Mouse (Mus musculus): ENCODE measurements at regions not wholly inside any gene's neighbourhood (a gene's known extent, or its start where the extent isn't known, plus 50 kb on each side); places are given as distances from the start of the nearest gene placed in this dataset.

DNA sequence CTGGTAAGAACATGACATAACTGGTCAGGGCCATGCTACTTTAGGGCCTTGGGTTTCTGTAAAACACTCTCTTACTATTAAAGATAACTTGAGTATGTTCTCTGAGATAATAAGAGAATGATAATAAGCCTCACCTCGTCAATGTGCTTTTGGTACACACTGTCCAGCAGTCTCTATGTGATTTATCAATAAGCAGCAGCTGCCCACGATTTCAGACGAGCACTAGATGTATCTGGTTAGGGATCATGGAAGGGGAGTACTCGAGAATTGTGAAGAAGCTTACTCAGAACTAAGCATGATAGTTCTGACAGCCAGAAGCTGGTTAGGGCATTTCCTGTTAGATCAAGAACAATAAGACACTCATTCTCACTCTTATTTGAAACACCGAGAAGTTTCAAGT lies 53.8 kb downstream of the Neurod6 start:
- DNase-seq, result no peak

DNA sequence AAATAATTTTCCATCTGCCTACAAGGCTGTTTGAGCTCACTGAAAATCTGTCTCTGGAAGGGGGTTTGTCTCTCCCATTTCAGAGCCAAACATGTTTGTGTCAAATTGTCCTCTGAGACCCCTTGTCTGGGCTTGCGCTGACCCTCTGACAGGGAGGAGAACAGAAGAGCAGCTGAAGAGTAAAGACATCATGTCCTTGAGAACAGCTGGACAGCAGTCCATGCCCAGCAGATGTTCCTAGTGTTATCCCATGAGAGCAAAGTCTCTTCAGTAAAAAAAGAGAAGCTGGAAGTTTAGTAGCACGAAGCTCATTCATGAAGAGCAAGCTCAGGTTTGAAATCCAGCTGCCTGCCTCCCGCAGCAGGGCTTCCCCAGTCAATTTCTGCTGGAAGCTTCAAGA lies 60.7 kb downstream of the Neurod6 start:
- DNase-seq, result no peak

DNA sequence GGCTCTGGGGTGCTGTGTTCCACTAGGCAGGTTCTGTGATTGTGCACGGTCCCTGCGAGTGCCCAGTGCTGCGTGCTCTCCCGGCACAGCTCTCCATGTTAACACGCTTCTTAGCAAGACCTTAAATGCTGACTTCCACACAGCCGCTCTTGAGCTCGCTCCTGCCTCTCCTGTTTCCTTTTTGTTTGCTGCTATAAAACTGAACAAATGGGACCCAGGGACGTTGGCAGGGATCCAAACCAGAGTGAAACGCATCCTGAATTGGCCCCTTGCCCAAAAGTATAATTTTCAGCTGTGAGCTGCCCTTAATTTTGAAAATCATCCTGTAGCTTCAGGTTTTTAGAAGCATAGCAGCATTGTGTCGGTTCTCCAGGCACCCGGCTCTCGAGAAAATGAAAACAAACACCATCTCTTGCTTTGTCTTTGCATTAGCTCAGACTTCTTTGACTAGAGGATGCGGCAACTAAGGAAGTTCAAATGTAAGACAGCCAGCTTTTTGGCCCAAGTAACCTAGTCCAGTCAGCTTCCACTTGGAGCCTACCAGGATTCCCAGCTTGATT lies 63.1 kb downstream of the Neurod6 start:
- DNase-seq, result peak; percentile 46

DNA sequence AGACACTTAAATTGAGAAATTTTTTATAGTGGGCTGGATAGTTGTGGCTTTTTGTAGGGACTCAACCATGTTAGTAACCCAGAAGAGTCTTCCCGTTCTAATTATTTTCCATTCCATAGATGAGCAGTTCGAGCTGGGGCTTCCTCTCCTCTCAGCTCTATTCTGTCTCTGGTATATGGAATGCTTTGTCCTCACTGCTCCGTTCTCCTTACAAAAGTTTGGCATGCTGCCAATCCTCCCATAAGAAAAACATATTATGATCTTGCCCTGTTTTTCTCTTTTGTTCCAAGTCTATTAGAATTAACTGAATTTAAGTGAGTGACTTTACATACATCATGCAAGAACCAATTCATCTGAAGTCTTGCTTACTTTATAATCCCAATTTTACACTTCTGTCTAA lies 70.7 kb downstream of the Neurod6 start:
- DNase-seq, result peak; percentile 7

DNA sequence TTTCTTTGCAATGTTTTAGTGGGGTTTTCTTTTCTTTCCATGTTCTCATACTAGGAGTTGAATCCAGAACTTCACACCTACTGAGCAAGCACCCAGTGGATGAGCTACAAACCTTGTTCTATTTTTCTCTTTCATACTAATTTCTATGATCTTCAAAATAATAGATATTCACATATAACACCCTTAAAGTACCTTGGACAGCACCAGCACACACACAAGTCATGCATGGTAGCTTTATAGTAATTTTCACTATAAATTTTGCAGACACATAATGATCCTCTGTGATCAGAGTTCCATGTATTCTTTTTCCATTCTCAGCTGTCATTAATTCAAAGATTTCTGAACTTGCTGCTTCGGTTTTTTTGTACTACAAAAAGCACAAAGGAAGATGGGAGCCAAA lies 71.1 kb downstream of the Neurod6 start:
- peak; percentile 23 for DNase-seq

DNA sequence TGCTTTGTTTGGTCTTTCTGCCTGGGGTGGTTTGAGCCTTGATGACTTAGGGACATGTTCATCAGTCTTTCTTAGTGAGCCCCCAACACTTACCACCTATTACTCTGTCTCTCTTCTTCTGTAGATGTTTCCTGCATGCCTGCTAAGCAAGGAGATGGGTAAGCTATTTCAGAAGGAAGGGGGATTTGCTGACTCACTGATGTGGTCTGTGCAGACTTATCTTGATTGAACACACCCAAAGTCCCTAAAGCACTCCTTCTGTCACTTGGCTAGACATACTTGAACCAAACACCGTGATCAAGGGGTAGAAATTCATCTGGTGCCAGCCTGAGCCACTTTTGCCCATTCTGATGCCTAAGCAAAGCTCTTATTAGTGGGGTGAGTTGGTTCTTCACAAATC lies 72.0 kb downstream of the Neurod6 start:
- no peak for DNase-seq

DNA sequence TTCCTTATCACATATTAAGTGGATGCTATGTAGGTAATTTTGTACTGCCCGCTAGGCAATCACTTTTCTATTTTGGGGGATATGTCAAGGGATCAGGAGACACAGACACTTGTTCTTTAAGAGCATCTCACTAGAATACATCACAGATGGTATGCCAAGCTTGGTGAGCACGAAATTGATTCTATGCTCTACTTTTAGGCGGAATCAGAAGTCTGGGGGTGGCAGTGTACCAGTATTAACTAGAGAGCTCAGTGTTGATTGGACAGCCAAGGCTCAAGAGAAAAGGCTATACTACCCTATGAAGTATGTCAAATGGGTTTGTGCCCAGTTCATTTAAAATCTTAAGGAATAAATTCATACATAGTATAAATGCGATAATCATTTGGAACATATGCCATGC lies 84.0 kb downstream of the Neurod6 start:
- no peak for DNase-seq

DNA sequence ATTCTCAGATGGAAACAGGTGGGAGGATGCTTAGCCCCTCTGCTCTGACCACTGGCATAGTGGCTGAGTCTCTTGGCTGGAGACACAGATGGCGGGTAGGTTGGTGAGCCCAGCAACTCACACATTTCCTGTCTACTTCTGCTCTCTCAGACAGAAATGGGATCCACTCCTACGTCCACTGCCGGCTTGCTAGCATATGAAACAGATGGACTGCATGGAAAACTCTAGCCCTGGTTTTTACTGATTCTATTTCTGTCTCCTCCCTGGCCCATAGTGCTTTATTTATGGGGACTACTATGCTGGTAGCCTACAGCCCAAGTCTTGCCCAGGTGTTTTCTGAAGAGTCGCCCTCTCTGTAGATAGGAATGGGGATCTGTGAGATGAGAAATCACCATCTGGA lies 88.9 kb downstream of the Neurod6 start:
- DNase-seq, result no peak

DNA sequence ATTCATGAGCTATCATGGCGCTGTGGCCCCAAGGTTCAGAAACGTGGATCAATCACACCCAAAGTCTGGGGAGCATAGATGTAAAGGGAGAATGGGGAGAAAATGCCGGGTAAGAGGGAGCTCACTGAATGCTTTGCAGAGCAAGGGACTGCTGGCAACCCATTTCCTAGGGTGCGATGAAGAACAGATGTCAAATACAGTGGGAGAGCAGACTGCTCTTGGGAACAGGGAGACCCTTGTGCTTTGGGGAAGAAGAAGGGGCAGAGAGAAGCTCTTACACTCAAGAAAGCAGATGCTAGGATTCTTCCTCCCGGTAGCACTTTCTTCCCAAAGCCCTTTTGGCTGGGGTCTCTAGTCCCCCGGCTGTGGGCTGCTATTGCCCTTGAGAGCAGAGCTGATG lies 100.0 kb downstream of the Neurod6 start:
- no peak for DNase-seq

DNA sequence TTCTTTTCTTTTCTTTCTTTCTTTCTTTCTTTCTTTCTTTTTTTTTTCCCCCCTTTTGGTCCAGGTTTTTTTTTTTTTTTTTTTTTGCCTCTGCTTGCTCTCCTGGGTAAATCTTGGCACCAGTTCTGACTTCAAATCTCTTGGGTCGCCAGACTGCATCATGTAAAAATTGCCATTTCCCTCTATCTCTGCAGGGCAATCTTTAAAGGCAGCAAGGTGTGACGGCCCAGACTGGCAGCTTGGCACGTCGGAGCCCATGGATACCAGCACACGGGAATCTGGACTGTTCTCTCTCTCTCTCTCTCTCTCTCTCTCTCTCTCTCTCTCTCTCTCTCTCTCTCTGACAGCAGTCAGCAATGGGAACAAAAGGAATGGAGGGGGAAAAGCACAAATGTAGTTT lies 101.0 kb downstream of the Neurod6 start:
- DNase-seq, result no peak

DNA sequence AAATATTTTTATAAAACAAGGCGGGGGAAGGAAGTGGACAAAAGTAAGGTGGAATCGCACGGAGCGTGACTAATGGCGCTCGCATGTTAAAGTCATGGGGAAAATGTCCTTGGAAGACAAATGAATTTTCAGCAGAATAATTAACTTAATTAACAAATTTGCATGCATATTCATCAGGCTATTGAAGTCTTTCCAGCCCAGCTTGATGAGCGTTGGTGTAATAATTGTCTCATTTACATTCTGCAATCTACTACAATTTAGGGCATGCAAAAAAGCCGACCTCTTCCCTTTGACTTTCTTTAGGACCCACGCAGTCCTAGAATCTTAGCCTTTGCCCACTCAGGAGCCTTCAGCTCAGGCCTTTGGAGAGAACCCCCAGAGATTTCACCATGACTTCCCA lies 101.5 kb downstream of the Neurod6 start:
- DNase-seq, result no peak

DNA sequence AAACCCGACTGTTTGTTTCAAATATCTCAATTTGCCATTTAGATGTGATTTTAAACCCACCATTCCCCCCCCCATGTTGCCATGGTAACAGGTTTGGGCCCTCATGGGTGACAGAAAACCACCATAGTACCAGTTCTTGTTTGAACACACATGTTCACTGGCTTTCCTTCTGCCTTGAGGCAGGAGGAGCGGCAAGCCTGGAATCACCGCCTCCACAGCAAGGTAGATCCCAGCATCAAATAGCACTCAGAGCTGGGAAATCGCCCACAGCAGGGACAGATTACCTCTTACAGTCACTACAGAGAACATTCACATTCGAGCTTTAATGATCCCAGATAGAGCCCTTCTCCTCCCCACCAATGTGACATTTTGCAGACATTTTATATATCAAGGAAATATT lies 102.0 kb downstream of the Neurod6 start:
- DNase-seq, result peak; percentile 9

DNA sequence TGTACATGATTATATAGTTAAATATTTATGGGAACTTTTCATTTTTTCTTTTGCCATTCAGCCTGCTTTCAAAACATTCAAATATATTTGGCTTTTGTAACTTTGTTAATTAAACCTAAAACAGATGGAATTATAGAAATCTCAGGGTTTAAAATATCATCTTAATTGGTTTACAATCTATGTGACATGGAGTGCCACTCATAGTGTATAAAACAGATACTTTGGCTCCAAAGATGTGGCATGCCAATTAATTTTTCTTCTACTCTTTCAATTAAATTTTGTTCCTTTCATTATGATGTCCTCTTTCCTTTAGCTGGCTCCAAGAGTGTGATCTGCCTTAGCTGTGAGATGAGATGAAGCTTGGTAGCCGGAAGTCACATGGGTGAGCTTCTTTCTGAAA lies 103.0 kb downstream of the Neurod6 start:
- DNase-seq, result no peak

DNA sequence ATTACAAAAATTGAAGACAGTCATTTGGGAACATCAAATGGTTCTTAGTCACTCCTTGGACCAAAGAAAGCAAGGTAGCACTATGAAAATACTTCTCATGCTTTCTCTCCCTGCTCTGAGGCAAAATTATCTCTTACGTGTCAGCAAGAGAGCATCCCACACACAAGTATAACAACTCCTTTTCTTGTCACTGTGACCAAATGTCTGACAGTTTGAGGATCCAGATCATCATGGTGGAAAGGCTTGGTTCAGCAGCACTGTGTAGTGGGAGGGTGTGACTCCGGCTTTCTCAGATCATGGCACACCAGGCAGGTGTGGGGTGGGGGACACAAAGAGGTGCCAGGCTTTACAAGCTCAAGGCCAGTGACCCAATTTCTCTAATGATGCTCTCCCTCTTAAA lies 113.5 kb downstream of the Neurod6 start:
- no peak for DNase-seq

DNA sequence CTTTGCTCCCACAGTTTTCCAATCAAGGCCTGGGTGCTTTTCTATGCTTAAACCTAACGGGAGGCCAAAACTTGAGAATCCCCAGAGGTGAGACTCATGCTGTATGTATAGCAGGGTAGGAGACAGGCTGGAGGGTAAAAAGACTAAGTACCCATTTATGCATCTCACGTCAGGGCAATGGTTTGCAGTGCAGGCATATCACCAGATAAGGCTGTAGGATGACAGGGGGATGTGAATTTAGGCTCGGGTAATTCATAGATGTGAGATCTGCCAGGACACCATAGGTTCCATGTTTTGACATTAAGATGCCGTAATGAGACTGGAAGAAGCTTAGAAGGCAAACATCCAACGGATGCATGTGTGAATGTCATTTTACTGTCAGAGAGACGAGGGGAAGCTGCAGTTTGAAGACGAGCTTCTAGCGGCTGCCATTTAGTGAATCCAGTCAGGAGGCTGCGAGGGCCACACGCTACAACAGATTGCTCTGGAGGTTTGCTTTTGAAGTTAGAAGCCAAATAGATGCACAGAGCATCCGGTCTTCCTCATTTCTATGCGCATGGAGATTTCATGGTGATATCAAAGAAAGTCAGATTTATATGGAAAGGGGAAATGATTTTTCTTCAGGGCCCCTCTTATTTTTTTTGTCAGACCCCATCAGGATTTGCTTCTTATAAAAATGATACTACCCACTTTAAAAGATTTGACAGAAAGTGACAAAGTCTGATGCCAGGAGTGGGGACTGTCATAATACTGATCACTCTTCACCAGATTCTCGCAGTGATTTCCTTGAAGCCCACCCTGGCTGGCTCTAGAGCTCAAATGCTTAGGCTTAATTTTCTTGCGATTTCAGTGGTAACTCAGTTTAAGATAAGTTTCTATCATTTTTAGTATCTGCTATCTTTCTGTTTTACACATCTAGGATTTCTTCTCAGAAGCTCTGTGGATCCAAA lies 113.8 kb downstream of the Adcyap1r1 start:
- no peak for DNase-seq

DNA sequence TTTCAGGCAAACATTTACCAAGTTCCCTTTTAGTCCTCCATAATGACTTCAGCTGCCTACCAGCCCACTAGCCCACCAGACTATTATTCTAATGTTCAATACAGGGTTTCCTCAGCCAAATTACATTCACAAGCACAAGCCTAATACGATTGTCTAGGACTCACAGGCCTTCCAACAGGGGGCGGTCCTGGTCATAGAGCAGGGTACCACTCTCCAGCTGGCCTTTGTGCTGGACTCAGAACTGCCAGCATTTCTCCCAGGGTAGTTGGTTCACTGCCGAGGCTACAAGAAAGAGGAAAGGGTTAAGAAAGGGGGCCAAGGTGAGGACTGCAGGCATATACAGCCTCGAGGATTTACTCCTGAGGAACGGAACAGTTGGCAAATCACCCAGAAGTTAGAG lies 108.8 kb downstream of the Adcyap1r1 start:
- peak; percentile 7 for DNase-seq

DNA sequence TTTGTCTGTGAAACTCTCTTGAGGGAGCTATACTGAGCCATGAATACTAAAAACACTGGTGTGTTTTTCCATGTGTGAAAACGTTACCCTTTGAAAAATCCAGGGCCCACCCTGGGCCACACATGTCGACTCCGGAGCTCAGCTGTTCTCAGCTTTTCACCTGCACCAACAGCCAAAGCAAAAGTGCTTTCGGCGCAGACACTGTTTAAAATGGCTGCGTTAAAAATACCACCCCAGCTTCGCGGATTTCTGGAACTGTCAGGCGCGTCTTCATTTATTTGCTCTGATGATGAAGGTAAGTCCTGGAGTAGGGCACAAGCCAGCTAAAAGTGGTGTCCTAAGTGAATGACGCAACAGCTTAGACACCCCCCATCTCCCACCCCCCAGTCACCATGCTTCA lies 108.0 kb downstream of the Adcyap1r1 start:
- no peak for DNase-seq
